Mouse (Mus musculus): ENCODE data around the gene Susd6.

Susd6 gene

GRCm38 (mm10) chr12:80927518-80927917 lies 137.2 kb downstream of the Susd6 start:
- no peak for DNase-seq (ENCODE audit: low spot score in 2 of 2)

GRCm38 (mm10) chr12:80928881-80929280 lies 138.6 kb downstream of the Susd6 start:
- no peak for DNase-seq (ENCODE audit: low spot score in 2 of 2)

GRCm38 (mm10) chr12:80930141-80930540 lies 139.8 kb downstream of the Susd6 start:
- no peak for DNase-seq (ENCODE audit: low spot score in 2 of 2)

All from right cerebral cortex, adult 2 months (tissue).